Mouse (Mus musculus): ENCODE results near the gene Dmd.

Gene Dmd

DNA sequence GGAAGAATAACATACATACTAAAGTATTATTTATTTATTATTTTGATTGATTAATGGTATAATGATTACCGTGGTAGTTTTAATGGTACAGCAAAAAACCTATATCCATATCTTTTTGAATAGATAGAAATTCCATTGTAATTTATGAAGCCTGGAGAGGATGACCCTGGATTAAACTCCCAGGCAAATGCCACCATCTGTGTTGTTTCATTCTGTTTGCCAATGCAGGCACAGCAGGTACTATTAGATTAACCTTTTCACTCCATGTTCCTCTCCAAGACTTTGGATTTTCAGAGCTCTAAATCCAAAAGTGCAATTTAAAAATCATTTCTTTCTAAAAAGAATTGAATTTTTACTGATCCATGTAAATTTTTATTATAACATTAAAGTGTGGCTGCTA, 1383.5 kb downstream of the Dmd start:
- DNase-seq (ENCODE audit: extremely low spot score, low read depth, low spot score): no peak

- no peak for DNase-seq (ENCODE audit: extremely low spot score, low read depth, low spot score)
Measured at GRCm38 (mm10) chrX:84364981-84365380, 1416.3 kb downstream of the Dmd start.

DNA sequence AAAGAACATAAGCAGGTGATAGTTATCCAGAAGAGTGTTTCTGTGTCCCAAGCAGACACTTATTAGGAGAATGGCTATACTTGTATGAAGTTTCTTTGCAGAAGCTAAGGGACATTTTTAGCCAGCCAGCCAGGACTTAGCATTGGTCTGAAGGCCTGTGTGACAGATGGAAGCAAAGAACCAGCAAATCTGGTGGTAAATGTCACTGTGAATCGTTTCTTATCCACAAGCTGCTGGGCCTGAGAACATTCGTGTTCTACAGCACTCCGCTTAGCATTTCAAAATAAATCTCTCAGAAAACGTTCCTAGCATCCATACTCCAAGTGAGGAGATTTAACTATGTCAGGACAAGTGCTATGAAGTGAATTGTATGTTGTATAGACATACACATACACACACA, 1486.9 kb downstream of the Dmd start:
- no peak for DNase-seq (ENCODE audit: extremely low spot score, low read depth, low spot score)

DNA sequence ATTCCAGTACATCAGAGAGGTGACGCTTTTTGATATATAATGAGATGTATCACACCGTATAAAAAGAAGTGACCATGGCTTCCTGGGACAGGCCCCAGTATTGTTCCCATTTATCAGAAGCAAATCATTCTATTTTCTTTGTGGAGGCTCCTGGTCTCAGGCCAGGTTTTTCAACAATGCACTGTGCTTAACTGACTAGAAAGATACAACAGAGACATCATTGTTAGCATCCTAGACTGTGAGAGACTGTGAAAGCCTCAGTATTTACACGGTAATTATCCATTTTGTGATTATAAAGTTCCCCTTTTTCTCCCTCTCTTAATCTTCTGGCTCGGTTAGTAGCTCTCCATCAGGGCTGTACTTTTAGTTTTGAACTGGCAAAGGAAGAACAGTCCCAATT, 1487.9 kb downstream of the Dmd start:
- no peak for DNase-seq (ENCODE audit: extremely low spot score, low read depth, low spot score)

GRCm38 (mm10) chrX:84442996-84443395, 1494.3 kb downstream of the Dmd start:
- no peak for DNase-seq (ENCODE audit: extremely low spot score, low read depth, low spot score)

GRCm38 (mm10) chrX:84443985-84444384, 1495.3 kb downstream of the Dmd start:
- no peak for DNase-seq (ENCODE audit: extremely low spot score, low read depth, low spot score)

DNA sequence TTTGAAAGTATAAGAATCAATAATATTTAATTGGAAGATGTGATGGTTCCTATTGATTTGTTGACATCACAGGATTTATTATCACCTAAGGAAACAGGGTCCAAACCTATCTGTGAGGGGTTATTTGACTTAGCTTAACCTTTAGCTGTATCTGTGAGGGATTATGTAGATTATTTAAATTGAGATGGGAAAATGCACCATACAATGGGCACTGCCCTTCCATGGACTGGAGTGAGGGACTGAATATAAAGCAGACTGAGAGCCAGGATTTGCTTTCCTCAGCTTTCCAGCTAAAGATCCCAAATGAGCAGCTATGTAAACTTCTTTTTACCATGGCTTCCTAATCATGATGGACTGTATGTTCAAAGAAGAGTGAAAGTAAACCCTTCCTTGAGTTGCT, 1496.0 kb downstream of the Dmd start:
- DNase-seq (ENCODE audit: extremely low spot score, low read depth, low spot score): no peak

- peak; percentile 6 for DNase-seq (ENCODE audit: extremely low spot score, low read depth, low spot score)
Measured at GRCm38 (mm10) chrX:84454473-84454872, 1505.8 kb downstream of the Dmd start.

DNA sequence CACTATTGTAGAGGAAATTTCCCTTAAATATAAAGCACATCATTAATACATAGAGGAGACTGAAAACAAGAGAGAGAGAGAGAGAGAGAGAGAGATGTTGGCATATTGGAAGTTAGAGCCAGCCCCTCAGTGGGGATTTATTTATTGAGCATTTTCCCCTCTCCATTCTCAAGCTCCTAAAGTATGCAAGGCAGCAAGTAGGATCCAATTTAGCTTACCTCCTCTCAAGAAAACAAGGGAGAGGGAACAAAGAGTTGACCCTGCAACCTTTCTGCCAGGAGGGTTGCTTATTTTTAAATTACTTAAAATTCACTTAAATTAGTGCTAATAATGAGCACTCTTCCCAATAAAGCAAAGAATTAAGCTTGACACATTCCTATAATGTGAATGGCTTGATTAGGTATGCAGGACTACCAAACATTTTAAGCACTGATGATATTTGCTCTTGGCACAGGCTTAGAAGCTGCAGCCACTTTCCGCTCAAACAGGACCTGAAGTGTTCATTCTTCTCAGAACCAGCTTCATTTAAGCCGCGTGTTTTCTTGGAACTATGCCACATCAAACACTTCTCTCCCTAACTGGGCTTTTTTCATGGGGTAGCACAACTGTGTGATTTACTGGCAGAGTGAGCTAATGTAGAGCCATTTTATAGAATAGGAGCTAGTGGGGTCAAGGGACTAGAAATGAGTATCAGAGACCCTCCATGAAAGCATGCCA, 1566.1 kb downstream of the Dmd start:
- DNase-seq (ENCODE audit: extremely low spot score, low read depth, low spot score): no peak

- no peak for DNase-seq (ENCODE audit: extremely low spot score, low read depth, low spot score)
Measured at GRCm38 (mm10) chrX:84551995-84552394, 1603.3 kb downstream of the Dmd start.

DNA sequence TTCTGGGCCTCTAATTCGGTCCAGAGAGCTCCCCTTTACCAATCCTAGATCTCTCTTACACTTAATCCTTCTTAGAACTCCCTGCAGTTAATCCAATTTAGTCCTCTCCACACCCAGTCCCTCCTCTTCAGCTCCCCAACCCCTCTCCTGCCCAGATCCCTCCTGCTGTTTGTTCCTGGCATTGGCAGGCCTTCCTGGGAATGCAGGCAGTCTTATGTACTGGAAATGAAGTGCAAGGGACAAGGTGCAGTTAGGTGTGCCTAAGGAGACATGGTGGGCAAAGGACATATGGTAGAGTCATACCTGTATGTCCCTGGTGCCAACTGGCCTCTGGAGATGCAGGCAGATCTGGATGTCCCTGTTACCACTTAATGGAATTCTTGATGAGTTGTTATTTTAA, 1604.8 kb downstream of the Dmd start:
- no peak for DNase-seq (ENCODE audit: extremely low spot score, low read depth, low spot score)

DNA sequence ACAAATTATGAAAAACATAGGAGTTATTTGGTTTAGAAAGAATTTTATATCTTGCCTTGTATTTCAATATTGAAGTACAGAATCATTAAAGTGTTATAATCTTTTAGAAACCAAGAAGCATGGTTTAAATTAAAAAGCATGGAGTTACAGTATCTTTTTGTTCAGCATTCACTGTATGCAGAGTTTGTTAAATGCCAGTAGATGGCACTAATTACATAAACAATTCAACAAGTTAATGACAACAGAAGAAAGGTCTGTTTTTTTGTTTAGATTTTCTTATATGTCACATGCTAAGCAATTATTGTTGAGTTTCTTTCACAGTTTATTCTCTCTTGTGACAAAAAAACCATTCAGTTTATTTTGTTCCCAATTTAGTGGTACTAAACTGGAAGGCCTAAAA, 1649.8 kb downstream of the Dmd start:
- DNase-seq (ENCODE audit: extremely low spot score, low read depth, low spot score): no peak

- DNase-seq (ENCODE audit: extremely low spot score, low read depth, low spot score): no peak
Measured at GRCm38 (mm10) chrX:84640446-84640845, 1691.8 kb downstream of the Dmd start.

DNA sequence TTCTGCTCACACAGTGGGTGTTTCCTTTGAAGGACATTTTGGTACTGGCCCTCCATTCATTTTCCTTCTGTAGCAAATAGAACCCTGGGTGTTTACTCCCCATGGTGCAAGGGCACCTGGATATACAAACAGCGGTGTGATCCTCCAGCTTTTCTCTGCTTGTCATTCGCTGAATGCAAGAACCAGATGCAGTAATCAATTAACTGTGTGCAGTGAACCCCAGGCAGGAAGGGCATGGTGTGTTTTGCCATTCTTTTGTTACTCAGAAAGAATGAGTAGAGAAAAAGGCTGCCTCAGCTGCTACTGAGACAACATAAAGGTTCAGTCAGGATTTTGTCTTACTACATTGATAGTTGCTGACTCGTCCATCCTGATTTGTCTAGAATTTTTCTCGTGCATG, 1799.0 kb downstream of the Dmd start:
- DNase-seq (ENCODE audit: extremely low spot score, low read depth, low spot score): no peak

DNA sequence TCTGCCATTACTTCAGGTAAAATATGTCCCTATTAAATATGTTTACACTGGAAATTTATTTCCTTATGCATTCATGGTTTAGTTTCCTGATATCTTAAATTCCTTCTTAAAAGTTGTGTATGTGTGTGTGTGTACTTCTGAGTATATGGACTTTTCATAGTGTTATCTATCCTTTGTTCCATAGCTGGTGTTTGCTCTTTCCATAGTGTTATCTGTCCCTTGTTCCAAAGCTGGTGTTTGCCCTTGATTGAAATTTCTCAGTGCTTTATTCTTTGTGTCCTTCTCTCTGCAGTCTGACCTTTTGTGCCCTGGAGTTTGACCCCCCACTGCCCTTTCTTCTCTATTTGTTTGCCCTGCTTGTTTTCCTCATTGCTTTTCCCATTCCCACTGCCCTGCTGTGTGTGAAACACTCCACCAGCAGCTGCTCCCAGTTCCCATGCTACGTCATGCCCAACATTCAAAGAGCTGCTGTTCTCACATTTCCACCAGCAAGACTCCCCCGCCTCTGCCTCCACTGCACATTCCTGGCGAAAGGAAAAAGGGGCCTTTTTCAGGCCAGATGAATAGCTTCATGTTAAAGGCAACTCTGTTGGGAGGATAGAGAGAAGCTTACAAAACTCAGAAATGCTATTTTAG, 1911.5 kb downstream of the Dmd start:
- DNase-seq (ENCODE audit: extremely low spot score, low read depth, low spot score): no peak

DNA sequence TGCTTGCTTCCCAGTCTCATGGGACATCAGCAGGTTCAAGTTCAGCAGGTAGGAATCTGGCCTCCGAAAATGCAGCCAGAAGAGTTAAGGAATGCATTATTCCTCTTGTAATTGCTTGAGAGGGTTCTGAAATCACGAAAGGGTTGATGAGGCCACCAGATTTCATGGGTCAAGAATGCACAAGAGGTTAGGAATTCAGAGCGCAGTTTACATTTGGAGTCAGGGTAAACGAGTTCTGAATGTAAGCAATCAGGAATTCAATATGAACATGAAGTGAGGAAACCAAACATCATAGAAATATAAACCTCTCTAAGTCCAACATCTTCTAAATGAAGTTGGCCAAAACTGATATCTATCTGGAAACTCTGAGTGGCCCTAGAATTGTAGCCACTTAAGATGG, 1924.4 kb downstream of the Dmd start:
- DNase-seq (ENCODE audit: extremely low spot score, low read depth, low spot score): no peak

DNA sequence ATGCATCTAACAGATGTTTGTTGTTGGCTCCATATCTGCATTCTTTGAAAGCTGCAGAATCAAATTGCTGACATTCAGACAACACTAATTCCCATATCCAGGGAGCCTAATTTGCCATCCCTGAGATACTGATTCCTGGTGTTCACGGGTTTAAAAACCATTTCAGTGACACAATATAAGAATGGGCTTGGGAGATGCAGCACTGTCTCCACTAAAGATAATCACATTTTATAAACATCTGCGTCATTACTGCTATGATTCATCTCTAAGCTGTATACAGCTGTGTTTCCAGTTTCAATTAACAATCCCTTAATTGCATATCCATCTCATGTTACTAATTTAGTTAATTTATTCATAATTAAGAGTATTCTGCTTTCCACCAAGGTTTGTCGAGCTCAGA, 1929.5 kb downstream of the Dmd start:
- DNase-seq (ENCODE audit: extremely low spot score, low read depth, low spot score): no peak

DNA sequence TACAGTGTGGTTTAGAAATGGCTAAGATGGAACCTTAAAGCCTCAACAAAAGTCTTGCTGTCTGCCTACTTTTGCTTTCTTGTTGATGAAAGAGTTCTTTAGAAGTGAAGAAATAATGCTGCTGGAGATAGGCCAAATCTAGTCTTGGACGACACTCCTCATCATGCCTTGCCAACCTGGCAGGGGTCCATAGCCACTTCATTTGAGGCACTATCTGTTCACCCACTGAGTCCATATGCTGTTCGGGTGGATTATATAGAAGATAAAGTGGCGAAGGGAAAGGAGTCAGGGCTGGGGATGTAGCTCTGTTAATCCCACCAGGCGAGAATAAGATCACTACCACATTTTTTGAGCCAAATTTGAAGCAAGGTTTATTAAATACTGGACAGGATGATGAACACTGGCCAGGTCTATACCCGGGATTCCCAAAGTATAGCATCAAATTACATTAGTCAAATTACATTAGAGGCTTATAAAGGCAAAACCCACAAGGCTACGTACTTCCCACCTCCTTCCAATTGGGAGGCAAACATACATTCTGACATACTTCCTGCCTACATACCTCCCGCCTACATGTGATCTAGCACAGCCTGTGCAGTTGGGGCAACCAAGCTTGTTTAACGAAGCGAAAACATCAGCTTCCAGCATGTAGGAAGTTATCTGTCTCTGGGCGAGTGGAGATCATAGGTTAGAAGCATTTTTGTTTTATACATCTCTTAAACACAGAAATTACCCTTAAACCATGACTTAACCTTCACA, 1984.2 kb downstream of the Dmd start:
- DNase-seq (ENCODE audit: extremely low spot score, low read depth, low spot score): no peak

GRCm38 (mm10) chrX:84960557-84960956, 2011.9 kb downstream of the Dmd start:
- peak; percentile 30 for DNase-seq (ENCODE audit: extremely low spot score, low read depth, low spot score)

DNA sequence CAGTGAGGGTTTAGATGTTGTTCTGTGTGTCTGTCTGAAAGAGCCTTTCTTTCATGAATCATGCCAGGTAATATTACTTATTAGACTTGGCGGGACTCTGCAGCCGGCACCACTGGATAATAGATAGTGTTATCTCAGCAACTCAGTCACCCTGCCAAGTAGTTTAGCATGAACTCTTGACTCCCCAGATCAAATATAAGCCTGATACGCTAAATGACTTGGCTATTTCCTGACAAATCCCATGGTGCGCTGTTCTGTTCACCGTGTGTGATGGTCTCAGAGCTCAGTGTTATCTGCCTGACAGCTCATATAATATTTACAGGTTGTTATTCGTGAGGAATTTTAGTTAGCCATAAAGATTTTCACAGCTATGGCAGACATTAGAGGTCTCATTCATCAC, 2012.3 kb downstream of the Dmd start:
- DNase-seq (ENCODE audit: extremely low spot score, low read depth, low spot score): no peak

GRCm38 (mm10) chrX:85008304-85008703, 2059.6 kb downstream of the Dmd start:
- DNase-seq (ENCODE audit: extremely low spot score, low read depth, low spot score): no peak

DNA sequence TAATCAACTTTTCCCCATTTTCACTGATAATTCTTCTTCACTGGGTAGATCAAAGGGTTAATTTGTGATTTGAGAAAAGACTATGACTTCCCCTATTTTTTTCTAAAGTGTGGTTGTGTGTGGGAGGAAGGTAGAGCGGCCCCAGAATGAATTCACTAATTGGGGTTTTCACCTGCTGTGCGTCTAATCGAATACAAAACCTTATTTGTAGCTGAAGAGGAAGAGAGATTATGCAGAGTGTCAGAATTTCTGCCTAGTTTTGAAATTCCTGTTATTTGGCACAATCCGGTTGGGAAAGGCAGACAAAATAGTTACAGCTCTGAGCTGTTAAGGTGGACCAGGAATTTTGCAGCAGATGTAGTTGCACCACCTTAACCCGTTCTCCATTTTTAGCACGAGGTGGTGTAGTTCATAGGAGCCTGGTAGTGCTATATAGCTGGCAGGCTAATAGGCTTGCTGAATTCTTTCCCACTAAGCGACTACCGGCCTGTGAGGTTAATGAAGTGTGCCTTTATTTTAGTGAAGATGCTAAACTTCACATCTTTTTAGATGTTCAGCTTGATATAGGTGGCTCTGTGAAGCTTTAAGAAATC, 2092.9 kb downstream of the Dmd start:
- DNase-seq (ENCODE audit: extremely low spot score, low read depth, low spot score): no peak
